ENCODE assay signal across 24 mouse cellular contexts in genomic region chr7:126154731-126155130, GRCm38 (mm10).
"Had no signal": no experiment of that assay in that cellular context is flagged by ENCODE, and none has a peak within 500 bp of the region (broad histone marks: within the 10 kb centered on the region; RNA-seq: fewer than 3 reads in every experiment).

No protein-coding gene starts in this region.

- H3K27me3 ChIP-seq: heart, embryonic 13.5 days; heart, embryonic 15.5 days; hindbrain, embryonic 13.5 days; hindbrain, embryonic 15.5 days; kidney, embryonic 15.5 days; limb, embryonic 13.5 days; limb, embryonic 15.5 days had no signal

- H3K4me1 ChIP-seq: heart, embryonic 10.5 days; heart, embryonic 13.5 days; heart, embryonic 15.5 days; hindbrain, embryonic 13.5 days; hindbrain, embryonic 15.5 days; limb, embryonic 13.5 days; limb, embryonic 15.5 days had no signal

- H3K9me3 ChIP-seq: heart, embryonic 10.5 days; heart, embryonic 13.5 days; heart, embryonic 15.5 days; hindbrain, embryonic 13.5 days; hindbrain, embryonic 15.5 days; kidney, embryonic 15.5 days; limb, embryonic 13.5 days; limb, embryonic 15.5 days had no signal

- H3K9ac ChIP-seq: heart, embryonic 13.5 days; heart, embryonic 15.5 days; hindbrain, embryonic 13.5 days; hindbrain, embryonic 15.5 days; kidney, embryonic 15.5 days; limb, embryonic 13.5 days; limb, embryonic 15.5 days had no signal

- ATAC-seq: hindbrain, postnatal 0 days; intestine, embryonic 16.5 days had no signal

- H3K27ac ChIP-seq: heart, embryonic 10.5 days; heart, embryonic 13.5 days; heart, embryonic 15.5 days; hindbrain, embryonic 13.5 days; hindbrain, embryonic 15.5 days; hindbrain, postnatal 0 days; kidney, embryonic 15.5 days; kidney, postnatal 0 days; limb, embryonic 13.5 days; limb, embryonic 15.5 days had no signal

- DNase-seq: gastrocnemius, postnatal 14 days; gastrocnemius, postnatal 36 days; heart, adult 18-20 months; heart, postnatal 14 days; heart, postnatal 36 days; kidney, adult 11 months; kidney, adult 2 months; kidney, adult 9 months; kidney, postnatal 14 days; kidney, postnatal 36 days; layer of hippocampus, adult 9-11 months; layer of hippocampus, postnatal 36 days; left cerebral cortex, postnatal 4 days had no signal

- H3K4me3 ChIP-seq: heart, embryonic 10.5 days; heart, embryonic 13.5 days; heart, embryonic 15.5 days; hindbrain, embryonic 13.5 days; hindbrain, embryonic 15.5 days; kidney, embryonic 15.5 days; limb, embryonic 13.5 days; limb, embryonic 15.5 days had no signal

- H3K4me2 ChIP-seq: heart, embryonic 13.5 days; heart, embryonic 15.5 days; hindbrain, embryonic 13.5 days; hindbrain, embryonic 15.5 days; kidney, embryonic 15.5 days; limb, embryonic 13.5 days; limb, embryonic 15.5 days had no signal
